Mouse (Mus musculus): Measurements from ENCODE around the gene Dgcr6. TPM values are rescaled to one million over a fixed set of nuclear protein-coding genes. Genes with fewer than 3 reads are reported as not detected.

Dgcr6 gene
- total RNA-seq, 2 experiments from 2014 or later: 70.3 to 73.8 TPM

GRCm38 (mm10) chr16:18075201-18075600, 22.5 kb downstream of the Dgcr6 start:
- Histone ChIP-seq H3K4me3 (no peak overlapping the region), H3K27ac (no peak overlapping the region)
- TF ChIP-seq CTCF (conservative IDR thresholded peaks at IDR 0.05): no peak
- no peak for DNase-seq (ENCODE audit: low spot score in 2 of 2)

GRCm38 (mm10) chr16:18078314-18079015, 25.8 kb downstream of the Dgcr6 start:
- TF ChIP-seq CTCF (conservative IDR thresholded peaks at IDR 0.05): no peak
- DNase-seq (ENCODE audit: low spot score in 2 of 2): no peak
- Histone ChIP-seq H3K4me3 (no peak overlapping the region), H3K27ac (no peak overlapping the region)

GRCm38 (mm10) chr16:18079300-18079699, 26.6 kb downstream of the Dgcr6 start:
- no peak for DNase-seq (ENCODE audit: low spot score in 2 of 2)
- H3K4me3 ChIP-seq: no peak overlapping the region
- H3K27ac ChIP-seq: no peak overlapping the region
- no peak for TF ChIP-seq CTCF (conservative IDR thresholded peaks at IDR 0.05)

GRCm38 (mm10) chr16:18080171-18080570, 27.5 kb downstream of the Dgcr6 start:
- no peak overlapping the region for H3K27ac ChIP-seq
- no peak overlapping the region for H3K4me3 ChIP-seq
- TF ChIP-seq CTCF (conservative IDR thresholded peaks at IDR 0.05): no peak
- DNase-seq (ENCODE audit: low spot score in 2 of 2): no peak

GRCm38 (mm10) chr16:18081149-18081827, 28.6 kb downstream of the Dgcr6 start:
- Histone ChIP-seq H3K27ac (peak overlapping the region; percentile 80), H3K4me3 (no peak overlapping the region)
- peak; percentile 21; the same call in 1 of the 2 replicates for TF ChIP-seq CTCF (conservative IDR thresholded peaks at IDR 0.05)
- no peak for DNase-seq (ENCODE audit: low spot score in 2 of 2)

- H3K27ac ChIP-seq: peak overlapping the region; percentile 80
- no peak overlapping the region for H3K4me3 ChIP-seq
- TF ChIP-seq CTCF (conservative IDR thresholded peaks at IDR 0.05): no peak
- no peak for DNase-seq (ENCODE audit: low spot score in 2 of 2)
Measured at GRCm38 (mm10) chr16:18082291-18082690, 29.6 kb downstream of the Dgcr6 start.

GRCm38 (mm10) chr16:18083231-18083951, 30.7 kb downstream of the Dgcr6 start:
- no peak for TF ChIP-seq CTCF (conservative IDR thresholded peaks at IDR 0.05)
- peak overlapping the region; percentile 80 for H3K27ac ChIP-seq
- peak; percentile 43 to 80 for DNase-seq (ENCODE audit: low spot score in 2 of 2)
- no peak overlapping the region for H3K4me3 ChIP-seq

GRCm38 (mm10) chr16:18084262-18084661, 31.6 kb downstream of the Dgcr6 start:
- Histone ChIP-seq H3K4me3 (no peak overlapping the region), H3K27ac (peak overlapping the region; percentile 80)
- DNase-seq (ENCODE audit: low spot score in 2 of 2): no peak
- no peak for TF ChIP-seq CTCF (conservative IDR thresholded peaks at IDR 0.05)

- H3K27ac ChIP-seq: peak overlapping the region; percentile 78
- H3K4me3 ChIP-seq: peak overlapping the region; percentile 70
- DNase-seq (ENCODE audit: low spot score in 2 of 2): no peak
- TF ChIP-seq CTCF (conservative IDR thresholded peaks at IDR 0.05): no peak
Measured at GRCm38 (mm10) chr16:18087101-18087500, 34.4 kb downstream of the Dgcr6 start.

GRCm38 (mm10) chr16:18096348-18096747, 43.7 kb downstream of the Dgcr6 start:
- Histone ChIP-seq H3K4me3 (no peak overlapping the region), H3K27ac (no peak overlapping the region)
- no peak for TF ChIP-seq CTCF (conservative IDR thresholded peaks at IDR 0.05)
- no peak for DNase-seq (ENCODE audit: low spot score in 2 of 2)

- no peak for DNase-seq (ENCODE audit: low spot score in 2 of 2)
- Histone ChIP-seq H3K4me3 (no peak overlapping the region), H3K27ac (no peak overlapping the region)
- no peak for TF ChIP-seq CTCF (conservative IDR thresholded peaks at IDR 0.05)
Measured at GRCm38 (mm10) chr16:18102816-18103215, 50.2 kb downstream of the Dgcr6 start.

GRCm38 (mm10) chr16:18103366-18103765, 50.7 kb downstream of the Dgcr6 start:
- TF ChIP-seq CTCF (conservative IDR thresholded peaks at IDR 0.05): no peak
- no peak for DNase-seq (ENCODE audit: low spot score in 2 of 2)
- H3K4me3 ChIP-seq: no peak overlapping the region
- H3K27ac ChIP-seq: no peak overlapping the region

GRCm38 (mm10) chr16:18103808-18104207, 51.1 kb downstream of the Dgcr6 start:
- H3K27ac ChIP-seq: no peak overlapping the region
- H3K4me3 ChIP-seq: no peak overlapping the region
- no peak for DNase-seq (ENCODE audit: low spot score in 2 of 2)
- no peak for TF ChIP-seq CTCF (conservative IDR thresholded peaks at IDR 0.05)

All from layer of hippocampus, adult 2 months (tissue).